Mouse (Mus musculus): Measurements from ENCODE around the gene Umad1.

Umad1 gene

GRCm38 (mm10) chr6:8259004-8259666 is at the start of gene Umad1, which contains the start of the genes Rpa3 and Gm45062:
Gene Umad1 (plus strand): TSS chr6:8259288.
Gene Rpa3 (minus strand): TSS chr6:8259173.
Gene Gm45062 (plus strand): TSS chr6:8259450.
- DNase-seq = peak; percentile 96

GRCm38 (mm10) chr6:8209866-8210186 is 49.3 kb upstream of the Umad1 start:
- no peak for DNase-seq

- DNase-seq = no peak
These were observed 48.4 kb upstream of the Umad1 start for GRCm38 (mm10) chr6:8210661-8211060.

GRCm38 (mm10) chr6:8227035-8227434 is 32.1 kb upstream of the Umad1 start:
- DNase-seq = no peak

GRCm38 (mm10) chr6:8228596-8228995 is 30.5 kb upstream of the Umad1 start:
- no peak for DNase-seq

GRCm38 (mm10) chr6:8258316-8258715 is 772 bp upstream of the Umad1 start:
- DNase-seq = no peak

GRCm38 (mm10) chr6:8259667-8260044 is 568 bp downstream of the Umad1 start:
- DNase-seq = no peak

GRCm38 (mm10) chr6:8271047-8271446 is 12.0 kb downstream of the Umad1 start:
- no peak for DNase-seq

- DNase-seq = peak; percentile 52
These were observed 15.4 kb downstream of the Umad1 start for GRCm38 (mm10) chr6:8274387-8275054.

GRCm38 (mm10) chr6:8275098-8275497 is 16.0 kb downstream of the Umad1 start:
- peak; percentile 65 for DNase-seq

- no peak for DNase-seq
These were observed 17.3 kb downstream of the Umad1 start for GRCm38 (mm10) chr6:8276431-8276830.

GRCm38 (mm10) chr6:8278426-8279002 is 19.4 kb downstream of the Umad1 start:
- no peak for DNase-seq

GRCm38 (mm10) chr6:8283255-8283654 is 24.2 kb downstream of the Umad1 start:
- no peak for DNase-seq

GRCm38 (mm10) chr6:8285401-8285960 is 26.4 kb downstream of the Umad1 start:
- no peak for DNase-seq

- DNase-seq = no peak
These were observed 27.1 kb downstream of the Umad1 start for GRCm38 (mm10) chr6:8286146-8286545.

- no peak for DNase-seq
These were observed 29.9 kb downstream of the Umad1 start for GRCm38 (mm10) chr6:8288755-8289580.

- DNase-seq = no peak
These were observed 35.1 kb downstream of the Umad1 start for GRCm38 (mm10) chr6:8294048-8294784.

- no peak for DNase-seq
These were observed 40.2 kb downstream of the Umad1 start for GRCm38 (mm10) chr6:8299066-8299863.

- no peak for DNase-seq
These were observed 49.0 kb downstream of the Umad1 start for GRCm38 (mm10) chr6:8307878-8308775.

GRCm38 (mm10) chr6:8312554-8312953 is 53.5 kb downstream of the Umad1 start:
- DNase-seq = no peak
